Mouse (Mus musculus): ENCODE measurements at regions not wholly inside any gene's neighbourhood (a gene's known extent, or its start where the extent isn't known, plus 50 kb on each side); places are given as distances from the start of the nearest gene placed in this dataset.

- DNase-seq (ENCODE audit: low read depth), result no peak
Observed at GRCm38 (mm10) chr4:29034406-29034805, 221.5 kb downstream of the Epha7 start.

GRCm38 (mm10) chr4:29039993-29040392 is 227.1 kb downstream of the Epha7 start:
- no peak for DNase-seq (ENCODE audit: low read depth)

GRCm38 (mm10) chr4:29068678-29069621 is 256.0 kb downstream of the Epha7 start:
- DNase-seq (ENCODE audit: low read depth), result no peak

GRCm38 (mm10) chr4:29074204-29074603 is 261.3 kb downstream of the Epha7 start:
- no peak for DNase-seq (ENCODE audit: low read depth)

- DNase-seq (ENCODE audit: low read depth), result no peak
Observed at GRCm38 (mm10) chr4:29074851-29075250, 261.9 kb downstream of the Epha7 start.

GRCm38 (mm10) chr4:29076683-29077082 is 263.8 kb downstream of the Epha7 start:
- DNase-seq (ENCODE audit: low read depth), result no peak

- no peak for DNase-seq (ENCODE audit: low read depth)
Observed at GRCm38 (mm10) chr4:29078391-29078790, 265.5 kb downstream of the Epha7 start.

- DNase-seq (ENCODE audit: low read depth), result no peak
Observed at GRCm38 (mm10) chr4:29083545-29084290, 270.8 kb downstream of the Epha7 start.

- no peak for DNase-seq (ENCODE audit: low read depth)
Observed at GRCm38 (mm10) chr4:29090949-29091348, 278.0 kb downstream of the Epha7 start.

- no peak for DNase-seq (ENCODE audit: low read depth)
Observed at GRCm38 (mm10) chr4:29091495-29092211, 278.7 kb downstream of the Epha7 start.

- DNase-seq (ENCODE audit: low read depth), result peak; percentile 40
Observed at GRCm38 (mm10) chr4:29102373-29102772, 289.4 kb downstream of the Epha7 start.

GRCm38 (mm10) chr4:29103414-29103813 is 290.5 kb downstream of the Epha7 start:
- DNase-seq (ENCODE audit: low read depth), result no peak

- no peak for DNase-seq (ENCODE audit: low read depth)
Observed at GRCm38 (mm10) chr4:29112552-29112951, 299.6 kb downstream of the Epha7 start.

- no peak for DNase-seq (ENCODE audit: low read depth)
Observed at GRCm38 (mm10) chr4:29117025-29117424, 304.1 kb downstream of the Epha7 start.

- DNase-seq (ENCODE audit: low read depth), result peak; percentile 79
Observed at GRCm38 (mm10) chr4:29117926-29118325, 305.0 kb downstream of the Epha7 start.

- DNase-seq (ENCODE audit: low read depth), result no peak
Observed at GRCm38 (mm10) chr4:29118679-29119479, 305.9 kb downstream of the Epha7 start.

- peak; percentile 51 for DNase-seq (ENCODE audit: low read depth)
Observed at GRCm38 (mm10) chr4:29119480-29120153, 306.7 kb downstream of the Epha7 start.

- no peak for DNase-seq (ENCODE audit: low read depth)
Observed at GRCm38 (mm10) chr4:29123697-29124377, 310.9 kb downstream of the Epha7 start.

GRCm38 (mm10) chr4:29130485-29130884 is 317.6 kb downstream of the Epha7 start:
- DNase-seq (ENCODE audit: low read depth), result no peak
